Mouse (Mus musculus) hindbrain, embryonic 16.5 days (tissue): ENCODE results near the gene Slc6a21. TPM values are rescaled to one million over a fixed set of nuclear protein-coding genes. Genes with fewer than 3 reads are reported as not detected.

Experiments used
- ATAC-seq: fragments of 200-750 bp; cut with Nextera tagmentation; 2 replicates; pipeline ENCODE4 v1.8.0; 2017; ENCODE audit warnings: moderate TSS enrichment, moderate library complexity
- H3K27ac ChIP-seq: fragments of 300-500 bp; sonication (generic); 2 replicates; pipeline ENCODE4 v1.5.1; 2014; ENCODE audit warnings: low read depth, mild to moderate bottlenecking, control low read depth, low read length, moderate library complexity
- H3K27me3 ChIP-seq: fragments of 300-500 bp; sonication (generic); replicated peaks from 2 replicates; pipeline ENCODE4 v1.6.1; 2014; ENCODE audit warnings: low read length; ENCODE audit not compliant: control insufficient read depth, insufficient read depth
- H3K36me3 ChIP-seq: fragments of 300-500 bp; sonication (generic); 2 replicates; pipeline ENCODE4 v1.6.1; 2014; ENCODE audit warnings: mild to moderate bottlenecking, low read length, moderate library complexity, mixed read lengths; ENCODE audit not compliant: control insufficient read depth, insufficient read depth
- H3K4me1 ChIP-seq: fragments of 300-500 bp; sonication (generic); 2 replicates; pipeline ENCODE4 v1.6.1; 2014; ENCODE audit warnings: low read depth, low read length; ENCODE audit not compliant: control insufficient read depth, insufficient read depth
- H3K4me2 ChIP-seq: fragments of 300-500 bp; sonication (generic); 2 replicates; pipeline ENCODE4 v1.6.1; 2014; ENCODE audit warnings: mild to moderate bottlenecking, low read length, control low read depth, moderate library complexity
- H3K4me3 ChIP-seq: fragments of 300-500 bp; sonication (generic); 2 replicates; pipeline ENCODE4 v1.5.1; 2014; ENCODE audit warnings: mild to moderate bottlenecking, low read length, control low read depth, moderate library complexity
- H3K9ac ChIP-seq: fragments of 300-500 bp; sonication (generic); 2 replicates; pipeline ENCODE4 v1.6.1; 2014; ENCODE audit warnings: low read depth, mild to moderate bottlenecking, control low read depth, low read length, moderate library complexity
- H3K9me3 ChIP-seq: fragments of 300-500 bp; sonication (generic); 2 replicates; pipeline ENCODE4 v1.6.1; 2014; ENCODE audit warnings: mild to moderate bottlenecking, low read length, moderate library complexity; ENCODE audit not compliant: control insufficient read depth
- WGBS: fragments of 180-500 bp; shearing (Covaris S2); extraction: QIAGEN DNeasy Blood & Tissue Kit; methylation state at CpG from one replicate; pipeline ENCODE4 v1.1.7; 2014; 5-methylcytosine and 5-hydroxymethylcytosine counted together
- polyA plus RNA-seq: library from polyadenylated mRNA; unstranded; fragments of >200 nt; fragmentation: Nextera tagmentation; extraction: Ambion mirVana; gene quantifications from 2 replicates; pipeline ENCODE4 v1.2.1, GENCODE M21; 2015

The Slc6a21 gene
- polyA plus RNA-seq = not detected in 2 replicates

GRCm38 (mm10) chr7:45277136-45277760, at the start of gene Slc6a21:
Gene Slc6a21 (plus strand): TSS chr7:45277513.
- Histone ChIP-seq H3K9ac (peak within 1 kb of the TSS; percentile 41; the same call in 1 of the 2 replicates), H3K27me3 (peaks cover 4% of the 10 kb centered on the region; the same call in 1 of the 2 replicates), H3K27ac (no peak within 1 kb of the TSS), H3K36me3 (no peaks in the 10 kb centered on the region), H3K4me3 (peak within 1 kb of the TSS; percentile 38), H3K9me3 (no peaks in the 10 kb centered on the region), H3K4me2 (peak within 1 kb of the TSS; percentile 65), H3K4me1 (peaks cover 3% of the 10 kb centered on the region; the same call in 1 of the 2 replicates)
- WGBS = 7% methylated on average over 44 of the region's 44 CpGs
- ATAC-seq = no peak

- no peak overlapping the region for H3K4me2 ChIP-seq
- H3K27ac ChIP-seq = no peak overlapping the region
- H3K36me3 ChIP-seq = peaks cover under 1% of the 10 kb centered on the region; the same call in 1 of the 2 replicates
- ATAC-seq = no peak
- 91% methylated on average over 18 of the region's 18 CpGs for WGBS
- no peaks in the 10 kb centered on the region for H3K9me3 ChIP-seq
- H3K4me1 ChIP-seq = no peaks in the 10 kb centered on the region; the same call in 1 of the 2 replicates
- no peak overlapping the region for H3K9ac ChIP-seq
- no peaks in the 10 kb centered on the region for H3K27me3 ChIP-seq
- no peak overlapping the region for H3K4me3 ChIP-seq
Measured at GRCm38 (mm10) chr7:45228548-45228947, 48.8 kb upstream of the Slc6a21 start.

GRCm38 (mm10) chr7:45229046-45229445, 48.3 kb upstream of the Slc6a21 start:
- H3K9ac ChIP-seq = no peak overlapping the region
- H3K4me1 ChIP-seq = peaks cover 3% of the 10 kb centered on the region; the same call in 1 of the 2 replicates
- H3K27me3 ChIP-seq = no peaks in the 10 kb centered on the region
- H3K4me2 ChIP-seq = no peak overlapping the region
- 95% methylated on average over 8 of the region's 8 CpGs for WGBS
- H3K4me3 ChIP-seq = no peak overlapping the region
- no peak overlapping the region for H3K27ac ChIP-seq
- no peaks in the 10 kb centered on the region for H3K9me3 ChIP-seq
- H3K36me3 ChIP-seq = no peaks in the 10 kb centered on the region; the same call in 1 of the 2 replicates
- ATAC-seq = no peak

GRCm38 (mm10) chr7:45229459-45230203, 47.7 kb upstream of the Slc6a21 start:
- no peaks in the 10 kb centered on the region for H3K27me3 ChIP-seq

DNA sequence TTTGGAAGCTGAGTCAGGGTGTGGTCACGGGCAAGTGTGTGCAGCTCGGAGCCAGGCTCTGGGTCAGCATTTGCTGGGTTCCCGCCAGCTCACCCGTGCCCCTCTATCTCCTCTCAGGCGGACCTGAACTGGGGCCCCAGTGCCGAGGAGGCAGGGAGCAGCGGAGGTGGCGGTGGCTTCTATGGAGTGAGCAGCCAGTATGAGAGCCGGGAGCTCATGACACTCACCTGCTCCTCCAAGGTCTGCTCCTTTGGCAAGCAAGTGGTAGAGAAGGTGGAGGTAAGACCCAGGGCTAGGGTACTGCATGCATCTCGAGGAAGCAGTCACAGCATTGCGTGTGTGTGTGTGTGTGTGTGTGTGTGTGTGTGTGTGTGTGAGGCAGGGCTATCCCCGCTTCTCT, 46.1 kb upstream of the Slc6a21 start:
- Histone ChIP-seq H3K27me3 (peaks cover 2% of the 10 kb centered on the region; the same call in 1 of the 2 replicates), H3K36me3 (no peaks in the 10 kb centered on the region; the same call in 1 of the 2 replicates), H3K4me3 (no peak overlapping the region), H3K9ac (no peak overlapping the region), H3K4me2 (no peak overlapping the region), H3K9me3 (no peaks in the 10 kb centered on the region), H3K27ac (no peak overlapping the region), H3K4me1 (peaks cover 8% of the 10 kb centered on the region)
- ATAC-seq = no peak
- 85% methylated on average over 12 of the region's 12 CpGs for WGBS

More at GRCm38 (mm10) chr7:45229459-45230203, 47.7 kb upstream of the Slc6a21 start:
- 87% methylated on average over 7 of the region's 7 CpGs for WGBS
- Histone ChIP-seq H3K4me2 (no peak overlapping the region), H3K27ac (no peak overlapping the region), H3K4me3 (no peak overlapping the region), H3K4me1 (peaks cover 8% of the 10 kb centered on the region), H3K36me3 (no peaks in the 10 kb centered on the region; the same call in 1 of the 2 replicates), H3K9me3 (no peaks in the 10 kb centered on the region), H3K9ac (no peak overlapping the region)
- ATAC-seq = no peak

GRCm38 (mm10) chr7:45231941-45232340, 45.4 kb upstream of the Slc6a21 start:
- 85% methylated on average over 11 of the region's 11 CpGs for WGBS
- H3K9me3 ChIP-seq = no peaks in the 10 kb centered on the region
- no peak for ATAC-seq
- H3K4me3 ChIP-seq = no peak overlapping the region
- H3K9ac ChIP-seq = no peak overlapping the region
- H3K36me3 ChIP-seq = no peaks in the 10 kb centered on the region; the same call in 1 of the 2 replicates
- H3K27ac ChIP-seq = no peak overlapping the region
- peaks cover 8% of the 10 kb centered on the region for H3K4me1 ChIP-seq
- peaks cover 2% of the 10 kb centered on the region; the same call in 1 of the 2 replicates for H3K27me3 ChIP-seq
- no peak overlapping the region for H3K4me2 ChIP-seq

DNA sequence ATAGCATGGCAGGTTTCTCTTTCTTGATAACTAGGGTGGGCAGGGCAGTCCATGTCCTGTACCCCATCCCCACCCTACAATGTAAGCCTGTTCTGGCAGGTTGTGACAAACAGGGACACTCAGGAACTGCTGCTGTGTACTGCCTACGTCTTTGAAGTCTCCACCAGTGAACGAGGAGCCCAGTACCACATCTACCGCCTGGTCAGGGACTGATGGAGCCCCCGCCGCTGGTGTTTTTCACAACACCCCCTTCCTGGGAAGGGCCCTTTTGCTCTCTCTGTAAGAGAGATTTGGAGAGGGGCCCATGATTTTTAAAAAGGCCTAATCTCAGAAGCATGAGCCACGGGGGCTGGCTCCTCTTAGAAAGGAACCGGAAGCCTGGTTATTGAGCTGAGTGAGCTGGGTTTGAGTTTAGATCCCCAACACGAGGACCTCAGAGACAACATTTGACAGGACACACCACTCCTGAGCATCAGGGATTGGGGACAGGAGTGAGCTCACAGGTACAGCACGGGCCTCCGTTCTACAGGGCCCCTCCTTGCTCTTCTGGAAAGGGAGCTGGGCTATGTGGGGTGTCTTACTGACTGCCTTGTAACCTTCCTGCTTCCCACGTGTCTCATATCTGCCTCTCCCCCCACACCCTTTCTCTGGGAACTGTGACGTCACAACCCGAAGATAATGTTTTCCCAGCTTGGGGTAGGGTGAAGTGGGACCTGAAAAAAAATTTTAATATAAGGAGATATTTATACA, 44.4 kb upstream of the Slc6a21 start:
- 75% methylated on average over 13 of the region's 13 CpGs for WGBS
- peaks cover 8% of the 10 kb centered on the region for H3K4me1 ChIP-seq
- H3K27ac ChIP-seq = no peak overlapping the region
- H3K27me3 ChIP-seq = peaks cover 2% of the 10 kb centered on the region; the same call in 1 of the 2 replicates
- H3K9ac ChIP-seq = no peak overlapping the region
- H3K9me3 ChIP-seq = no peaks in the 10 kb centered on the region
- no peaks in the 10 kb centered on the region for H3K36me3 ChIP-seq
- ATAC-seq = no peak
- no peak overlapping the region for H3K4me3 ChIP-seq
- H3K4me2 ChIP-seq = no peak overlapping the region

GRCm38 (mm10) chr7:45233580-45234332, 43.6 kb upstream of the Slc6a21 start:
- H3K9ac ChIP-seq = peak overlapping the region; percentile 43
- no peak overlapping the region for H3K27ac ChIP-seq
- peak overlapping the region; percentile 10; the same call in 1 of the 2 replicates for H3K4me2 ChIP-seq
- no peak overlapping the region for H3K4me3 ChIP-seq
- no peaks in the 10 kb centered on the region for H3K9me3 ChIP-seq
- no peaks in the 10 kb centered on the region for H3K36me3 ChIP-seq
- no peak for ATAC-seq
- peaks cover 2% of the 10 kb centered on the region; the same call in 1 of the 2 replicates for H3K27me3 ChIP-seq
- peaks cover 8% of the 10 kb centered on the region for H3K4me1 ChIP-seq
- 26% methylated on average over 20 of the region's 20 CpGs for WGBS
